Mouse (Mus musculus) C2C12 (cell line): ENCODE measurements around the gene Il1a.

Experiments used
- CTCF ChIP-seq: IDR thresholded peaks from one replicate; pipeline ENCODE4 v1.5.1; 2011; ENCODE audit not compliant: control insufficient read depth, insufficient read depth, insufficient read length
- MYOD1 ChIP-seq: IDR thresholded peaks from one replicate; pipeline ENCODE4 v1.6.1; 2011; ENCODE audit warnings: low read depth; ENCODE audit not compliant: control insufficient read depth, insufficient read length

- TF ChIP-seq CTCF (no peak), MYOD1 (no peak)
Measured at GRCm38 (mm10) chr2:129253631-129253970, 56.2 kb downstream of the Il1a start.
